Mouse (Mus musculus) lung, postnatal 36 days (tissue): ENCODE measurements at regions not wholly inside any gene's neighbourhood (a gene's known extent, or its start where the extent isn't known, plus 50 kb on each side); places are given as distances from the start of the nearest gene placed in this dataset.

Experiments used
- DNase-seq: peaks from one replicate; pipeline ENCODE4 v3.0.0; 2022; ENCODE audit warnings: mixed read lengths

DNA sequence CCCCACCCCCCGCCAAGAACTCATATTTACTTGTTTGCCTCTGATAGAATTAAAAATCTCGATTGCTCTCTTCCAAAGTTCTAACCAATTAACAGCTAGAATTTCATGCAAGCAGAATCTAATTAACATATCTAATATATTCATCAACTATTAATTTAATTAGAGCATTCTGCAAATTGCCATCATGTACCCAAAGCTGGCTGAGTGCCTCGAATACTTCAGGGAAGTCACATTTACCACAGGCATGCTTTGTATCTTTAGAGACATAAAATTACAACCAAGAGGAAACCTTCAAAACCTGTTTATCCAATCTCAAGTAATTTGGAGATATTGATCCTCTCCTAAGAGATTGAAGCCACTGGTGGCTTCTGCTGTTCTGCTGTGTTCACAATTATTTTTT lies 401.6 kb upstream of the Nmur2 start:
- DNase-seq = no peak

DNA sequence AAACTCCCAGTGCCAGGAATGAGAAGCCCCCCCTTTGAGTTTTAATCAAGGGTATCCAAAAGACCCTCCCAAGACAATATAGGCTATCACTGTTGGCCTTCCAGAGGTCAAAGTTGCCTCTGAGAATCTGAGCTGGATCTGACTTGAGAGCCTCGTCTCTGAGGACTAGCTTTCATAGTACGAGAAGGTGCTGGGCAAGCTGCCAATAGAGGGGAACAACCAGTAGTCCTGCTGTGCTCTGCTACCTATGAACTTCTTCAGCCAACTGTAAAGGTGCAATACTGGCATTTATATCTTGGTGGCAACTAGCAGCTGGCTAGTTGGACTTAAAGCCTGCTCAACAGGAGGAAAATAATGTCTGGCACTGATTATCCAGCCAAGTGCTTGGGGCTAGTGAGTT lies 400.3 kb upstream of the Nmur2 start:
- DNase-seq = no peak

DNA sequence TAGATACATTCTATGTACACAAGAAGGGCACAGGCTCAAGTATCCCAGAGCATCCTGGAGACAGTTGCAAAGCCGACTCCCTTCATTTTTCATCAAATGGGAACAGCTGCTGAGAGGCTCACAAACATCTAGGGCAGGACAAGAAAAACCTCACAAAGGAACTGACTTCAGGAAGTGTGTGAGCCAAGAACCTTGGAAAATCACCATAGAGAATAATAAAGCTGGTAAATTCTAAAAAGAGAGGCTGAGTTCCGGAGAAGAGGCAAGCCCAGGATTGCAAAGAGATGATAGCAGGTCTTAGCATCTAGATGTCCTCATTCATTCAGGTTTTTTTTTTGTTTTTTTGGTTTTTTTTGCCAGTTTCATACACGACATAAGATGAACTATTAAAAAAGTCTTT lies 390.3 kb upstream of the Nmur2 start:
- DNase-seq = no peak

DNA sequence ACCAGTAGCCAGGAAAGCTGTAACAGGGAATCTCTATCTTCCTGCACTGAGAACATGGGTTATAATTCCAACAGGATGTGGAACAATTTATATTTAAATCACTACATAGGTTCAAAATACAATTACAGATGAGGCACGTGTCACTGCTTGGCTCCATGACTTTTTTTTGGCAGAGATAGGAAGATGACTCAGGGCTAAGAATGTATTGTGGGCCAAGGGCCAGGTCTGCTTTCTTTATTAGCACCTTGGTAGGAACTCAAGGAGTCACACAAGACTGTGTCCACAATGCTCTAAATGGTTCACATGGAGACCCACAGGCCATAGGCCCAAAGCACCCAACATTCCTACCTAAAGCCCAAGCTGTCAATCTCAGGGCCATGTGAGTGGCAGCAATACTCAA lies 344.0 kb upstream of the Nmur2 start:
- no peak for DNase-seq

DNA sequence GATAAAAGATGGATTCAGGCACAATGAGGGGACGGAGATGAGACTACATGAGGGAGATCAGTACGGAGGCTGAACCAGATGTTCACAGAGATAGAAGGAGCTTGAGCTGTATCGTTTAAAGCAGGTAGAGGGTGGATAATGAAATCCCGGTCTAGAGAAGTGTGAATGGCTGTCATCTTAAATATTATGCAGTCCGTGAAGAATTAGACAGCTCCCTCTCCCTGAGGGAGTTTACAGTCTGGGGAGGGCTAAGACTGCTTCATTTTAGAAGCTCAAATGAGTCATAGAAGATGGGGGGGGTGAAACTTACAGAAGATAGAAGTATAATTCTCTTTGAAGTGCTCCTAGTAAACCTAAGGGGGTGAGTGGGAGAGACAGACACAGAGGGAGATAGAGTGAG lies 336.7 kb upstream of the Nmur2 start:
- DNase-seq = no peak

DNA sequence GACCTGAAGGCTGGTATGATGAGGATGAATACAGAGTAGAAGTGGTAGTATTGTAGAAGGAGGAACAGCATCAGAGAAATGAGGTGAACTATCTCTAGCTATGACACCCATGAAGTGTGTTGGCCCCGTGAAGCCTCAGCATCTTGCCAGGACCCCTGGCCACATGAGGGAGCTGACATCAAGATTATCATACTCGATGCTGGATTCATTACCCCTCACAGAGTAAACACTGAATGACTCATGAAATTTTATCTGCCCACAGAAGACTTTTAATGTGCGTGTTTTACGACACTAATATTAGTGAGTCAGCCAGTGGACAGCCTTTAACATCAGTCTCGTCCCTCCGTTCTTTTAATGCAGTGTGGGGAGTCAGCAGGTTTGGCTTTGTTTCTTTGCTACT lies 333.5 kb upstream of the Nmur2 start:
- peak; percentile 5 for DNase-seq

DNA sequence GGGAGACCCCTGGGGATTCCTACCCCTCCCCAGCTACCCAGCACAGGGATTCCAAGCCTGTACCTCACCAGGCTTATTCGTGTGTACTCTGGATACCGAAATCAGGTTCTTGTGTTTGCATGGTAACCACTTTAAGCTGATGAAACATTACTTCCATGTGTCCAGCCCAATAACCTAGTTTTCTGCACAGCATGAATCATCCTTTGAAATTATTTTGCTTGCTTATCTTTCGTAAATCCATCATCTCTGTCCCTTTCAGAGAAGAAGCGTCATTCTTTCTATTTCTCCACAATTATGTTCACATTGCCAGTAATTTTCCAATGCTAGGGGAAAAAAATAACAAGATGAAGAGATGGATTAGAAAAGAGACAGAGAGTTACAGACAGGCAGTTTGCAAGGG lies 332.8 kb upstream of the Nmur2 start:
- DNase-seq = no peak

DNA sequence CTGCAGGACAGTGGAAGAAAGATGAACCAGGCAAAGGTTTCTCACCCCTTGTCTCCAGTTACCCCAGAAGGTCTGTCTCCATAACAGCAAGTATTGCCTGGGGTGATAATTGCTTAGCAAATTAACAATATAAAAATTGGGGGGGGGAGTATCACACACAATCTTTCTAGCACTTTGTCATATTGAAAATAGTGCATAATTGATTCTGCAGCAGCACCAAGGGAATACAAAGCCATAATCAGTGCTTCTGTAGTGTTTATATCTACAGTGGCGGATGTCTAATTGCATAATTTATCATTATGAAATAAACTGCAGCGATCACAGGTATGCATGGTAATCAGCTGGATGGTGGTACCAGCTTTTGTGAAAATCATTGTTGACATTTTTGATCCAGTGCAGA lies 316.9 kb upstream of the Nmur2 start:
- DNase-seq = no peak

DNA sequence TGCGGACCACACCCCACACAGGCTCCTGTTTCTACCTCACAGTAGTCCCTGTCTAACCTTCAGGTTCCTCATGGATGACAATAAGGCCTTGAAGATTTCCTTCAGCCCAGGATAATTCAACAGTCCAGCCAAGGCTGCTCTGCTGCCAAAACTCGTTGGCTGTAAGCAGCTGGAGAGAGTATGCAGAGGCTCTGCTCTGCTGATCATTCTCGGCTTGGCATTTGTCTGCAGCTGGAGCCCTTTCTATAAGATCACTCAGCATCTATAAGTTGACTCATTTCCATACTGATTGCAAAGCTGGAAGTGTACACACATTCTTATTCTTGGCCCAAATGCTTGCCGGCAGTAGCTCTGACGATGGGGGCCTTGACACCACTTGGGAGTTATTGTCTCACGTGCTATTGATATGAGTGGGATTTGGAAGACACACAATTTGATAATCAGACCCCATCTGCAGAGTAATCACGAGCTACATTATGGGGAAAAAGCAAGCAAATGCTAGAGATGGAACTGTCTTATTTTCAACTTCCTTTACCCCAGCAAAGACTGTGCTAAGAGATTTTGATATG lies 311.1 kb upstream of the Nmur2 start:
- DNase-seq = peak; percentile 8

DNA sequence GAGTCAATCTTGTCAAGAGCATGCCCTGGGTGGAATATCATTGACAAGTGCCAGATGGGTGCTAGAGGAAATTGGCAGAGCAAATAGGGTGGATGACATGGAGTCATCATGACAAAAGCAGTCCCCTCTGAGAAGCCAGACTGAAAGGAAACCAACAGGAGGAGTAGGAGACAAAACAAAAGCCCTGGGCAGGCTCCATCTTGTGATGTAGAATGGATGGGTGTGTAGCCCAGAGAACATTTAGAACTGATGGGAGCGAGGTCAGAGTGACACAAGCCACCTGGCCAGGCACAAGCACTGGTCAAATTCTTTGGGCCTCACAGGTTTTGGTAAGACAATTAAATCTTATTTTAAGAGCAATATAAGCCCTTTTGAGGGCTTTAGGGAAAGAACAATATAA lies 310.4 kb upstream of the Nmur2 start:
- DNase-seq = peak; percentile 28

DNA sequence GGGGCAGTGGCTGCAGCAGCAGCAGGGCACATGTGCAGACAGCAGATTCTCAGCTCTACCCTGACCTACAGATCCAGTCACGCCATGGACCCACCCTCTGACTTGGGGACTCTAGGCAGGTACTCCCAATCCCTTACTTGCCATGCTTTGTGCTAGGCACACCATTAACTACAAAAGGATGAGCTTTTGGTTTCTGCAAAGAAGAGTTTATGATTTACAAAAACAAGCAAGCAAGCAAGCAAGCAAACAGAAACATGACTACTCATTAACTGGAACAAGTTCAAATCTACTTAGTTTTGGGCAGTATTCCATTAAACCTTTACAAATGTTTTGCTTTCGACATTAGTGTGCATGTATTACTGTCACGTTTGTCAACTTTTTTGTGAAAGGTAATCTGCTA lies 309.0 kb upstream of the Nmur2 start:
- no peak for DNase-seq

DNA sequence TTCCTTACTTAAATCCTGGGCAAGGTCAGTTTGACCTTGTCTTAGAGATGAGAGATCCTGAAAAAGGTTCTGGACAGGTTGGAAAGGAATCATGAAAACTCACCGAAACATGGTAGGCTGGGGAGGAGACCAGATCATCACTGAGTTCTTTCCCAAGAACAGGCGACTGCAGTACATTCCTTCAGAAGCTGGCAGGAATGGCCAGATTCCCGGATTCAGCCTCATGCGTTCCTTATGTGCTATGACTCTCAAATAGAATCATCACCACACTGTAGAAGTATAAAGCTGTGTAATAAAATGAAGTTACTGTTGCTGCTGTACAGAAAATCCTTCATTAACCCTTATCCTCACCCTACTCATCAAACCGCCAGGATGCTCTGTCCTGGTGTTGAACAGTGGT lies 307.6 kb upstream of the Nmur2 start:
- DNase-seq = no peak

DNA sequence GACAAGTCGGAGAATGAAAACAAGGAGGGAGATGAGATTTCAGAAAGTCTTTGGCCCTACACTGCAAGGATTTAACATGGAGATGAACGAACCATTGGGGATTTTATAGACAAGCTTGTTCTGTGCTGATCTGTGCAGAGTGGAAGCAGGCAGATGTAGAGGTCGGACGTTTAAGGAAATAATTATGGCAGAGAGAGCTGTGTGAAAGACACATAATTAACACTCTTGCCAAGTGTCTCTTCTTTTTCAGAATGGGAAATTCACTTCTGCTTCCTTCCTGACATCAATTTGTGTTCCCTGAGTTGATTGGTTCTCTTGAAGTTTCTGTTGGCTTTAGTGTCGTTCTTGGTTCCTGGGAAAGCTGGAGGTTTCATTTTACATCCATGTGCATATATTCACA lies 302.3 kb upstream of the Nmur2 start:
- no peak for DNase-seq

DNA sequence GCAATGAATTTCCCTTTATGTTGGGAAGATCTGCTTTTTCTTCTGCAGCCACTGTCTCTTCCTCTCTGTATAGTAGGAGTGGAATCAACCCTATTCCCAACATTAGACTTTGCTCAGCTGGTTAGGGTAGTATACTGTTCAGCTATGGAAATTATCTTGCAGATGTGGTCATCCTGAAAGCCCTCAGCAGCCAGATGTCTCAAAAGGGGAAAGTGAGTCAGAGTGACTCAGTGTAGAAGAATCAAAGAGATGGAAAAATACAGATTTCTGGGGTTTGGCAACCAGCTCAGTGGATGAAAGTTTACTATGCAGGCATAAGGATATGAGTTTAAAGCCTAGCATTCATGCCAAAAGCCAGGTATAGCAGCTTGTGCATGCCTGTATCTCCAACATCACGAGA lies 300.9 kb upstream of the Nmur2 start:
- no peak for DNase-seq

DNA sequence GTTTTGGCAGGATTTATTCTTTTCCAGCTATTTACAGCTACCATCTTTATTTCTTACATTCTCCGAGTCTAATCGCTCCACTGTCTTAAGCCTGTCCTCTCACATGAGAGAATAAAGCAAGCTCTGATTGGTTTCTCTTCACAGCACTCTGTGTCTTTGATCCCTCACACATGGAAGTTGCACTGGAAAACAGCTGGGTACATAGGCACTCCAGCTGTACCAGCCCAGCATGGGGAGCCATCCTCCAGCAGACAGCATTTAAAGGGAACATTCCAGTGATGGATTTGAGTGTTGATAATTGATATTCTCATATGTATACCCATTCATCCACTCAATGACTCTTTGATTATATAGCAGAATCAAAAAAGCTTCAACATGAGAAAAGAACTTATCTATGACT lies 300.2 kb upstream of the Nmur2 start:
- DNase-seq = no peak

DNA sequence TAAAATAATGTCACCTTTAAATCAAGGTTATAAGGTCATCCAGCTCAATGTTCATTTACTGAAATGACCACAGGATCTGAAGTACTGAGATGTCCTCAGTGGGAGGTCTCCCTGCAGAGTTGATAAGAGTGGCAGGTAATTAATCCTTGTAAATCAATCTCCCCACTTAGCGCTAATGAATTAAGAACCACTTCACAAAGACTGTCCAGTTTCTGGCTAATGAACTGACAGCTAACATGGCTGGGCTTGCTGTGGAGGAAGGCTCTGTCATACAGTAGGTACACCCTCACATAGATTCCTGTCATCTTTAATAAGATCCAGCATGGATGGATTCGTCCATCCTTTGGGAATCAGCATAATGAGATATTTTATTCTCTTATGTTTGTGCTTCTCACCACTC lies 297.7 kb upstream of the Nmur2 start:
- DNase-seq = no peak

DNA sequence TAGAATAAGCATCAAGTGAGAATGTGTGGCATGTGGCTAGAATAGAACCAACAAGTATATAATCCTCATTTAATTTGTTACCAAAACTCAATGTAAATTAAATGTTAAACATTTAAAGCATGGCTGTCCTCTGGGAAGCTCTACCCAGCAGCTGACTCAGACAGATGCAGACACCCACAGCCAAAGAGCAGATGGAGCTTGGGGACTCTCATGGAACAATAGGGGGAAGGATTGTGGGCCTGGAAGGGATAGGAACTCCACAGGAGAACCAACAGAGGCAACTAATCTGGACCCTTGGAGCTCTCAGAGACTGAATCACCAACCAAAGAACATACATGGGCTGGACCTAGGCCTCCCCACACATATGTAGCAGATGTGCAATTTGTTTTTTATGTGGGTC lies 295.1 kb upstream of the Nmur2 start:
- DNase-seq = no peak

DNA sequence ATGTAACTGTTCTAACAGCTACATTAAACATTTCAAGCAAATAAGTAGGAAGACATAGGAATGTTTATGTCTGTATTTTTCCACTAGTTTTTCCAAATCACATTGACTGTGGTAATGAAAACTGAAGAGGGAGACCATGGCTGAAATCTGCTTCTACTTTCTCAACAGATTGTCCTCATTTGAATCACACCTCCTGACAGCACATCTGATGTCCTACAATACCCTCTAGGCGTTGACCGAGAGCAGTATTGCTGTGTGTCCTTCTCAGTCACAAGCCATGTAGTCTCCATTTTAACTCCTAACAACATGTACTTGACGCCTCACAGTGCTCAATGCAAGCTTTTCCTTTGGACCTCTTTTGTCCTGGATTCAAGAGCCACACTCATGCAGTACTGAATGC lies 279.5 kb upstream of the Nmur2 start:
- peak; percentile 20 for DNase-seq

DNA sequence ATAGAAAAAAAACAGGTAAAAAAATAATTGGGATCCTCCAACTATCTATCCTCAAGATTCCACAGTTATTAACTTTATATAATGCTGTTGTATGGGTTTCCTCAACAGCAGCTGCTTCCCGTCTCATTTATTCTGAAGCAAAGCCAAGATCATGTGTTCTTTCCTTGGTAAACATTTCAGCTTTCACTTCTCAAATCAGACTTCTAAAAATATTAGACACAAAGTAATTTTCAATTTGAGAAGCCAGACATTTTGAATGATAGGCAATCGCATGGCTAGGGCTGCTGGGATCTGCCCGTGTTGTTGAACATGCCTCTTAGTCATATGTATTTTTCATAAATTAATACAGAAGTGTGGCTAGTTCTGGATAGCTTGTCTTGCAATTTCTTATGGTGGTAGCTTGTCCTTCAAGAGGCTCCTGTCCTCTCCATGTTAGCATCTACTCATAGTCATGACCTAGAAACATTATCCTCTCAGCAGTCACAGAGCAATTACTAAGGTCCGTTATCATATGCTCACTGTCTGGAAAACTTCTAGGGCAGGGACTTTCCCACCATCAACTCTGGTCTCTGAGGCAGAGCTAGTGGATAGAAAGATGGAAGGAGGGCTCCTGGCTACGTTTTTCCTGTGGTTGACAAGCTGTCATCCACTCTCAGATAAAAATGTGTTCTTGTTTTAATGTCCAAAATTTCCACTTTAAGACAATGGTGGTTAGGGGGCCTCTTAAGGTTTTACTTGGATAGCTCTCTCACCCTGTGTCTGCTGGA lies 274.6 kb upstream of the Nmur2 start:
- peak; percentile 54 for DNase-seq

DNA sequence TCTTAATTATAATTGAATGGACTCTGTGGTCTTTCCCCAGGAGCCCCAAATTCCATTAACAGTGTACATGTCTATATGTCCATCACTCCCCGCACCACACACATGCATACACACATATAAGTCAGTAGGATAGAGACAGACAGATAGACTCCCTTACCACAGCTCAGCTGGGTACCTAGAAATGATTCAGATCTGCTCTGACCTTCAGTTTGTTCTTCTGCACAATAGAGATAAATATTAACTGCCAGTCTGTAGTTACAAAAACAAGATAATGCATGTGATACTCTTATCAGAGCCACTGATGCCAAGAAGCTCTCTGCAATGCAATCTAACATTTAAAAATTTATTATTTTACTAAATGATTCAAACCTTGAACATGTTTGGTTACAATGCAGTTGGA lies 268.7 kb upstream of the Nmur2 start:
- DNase-seq = no peak

DNA sequence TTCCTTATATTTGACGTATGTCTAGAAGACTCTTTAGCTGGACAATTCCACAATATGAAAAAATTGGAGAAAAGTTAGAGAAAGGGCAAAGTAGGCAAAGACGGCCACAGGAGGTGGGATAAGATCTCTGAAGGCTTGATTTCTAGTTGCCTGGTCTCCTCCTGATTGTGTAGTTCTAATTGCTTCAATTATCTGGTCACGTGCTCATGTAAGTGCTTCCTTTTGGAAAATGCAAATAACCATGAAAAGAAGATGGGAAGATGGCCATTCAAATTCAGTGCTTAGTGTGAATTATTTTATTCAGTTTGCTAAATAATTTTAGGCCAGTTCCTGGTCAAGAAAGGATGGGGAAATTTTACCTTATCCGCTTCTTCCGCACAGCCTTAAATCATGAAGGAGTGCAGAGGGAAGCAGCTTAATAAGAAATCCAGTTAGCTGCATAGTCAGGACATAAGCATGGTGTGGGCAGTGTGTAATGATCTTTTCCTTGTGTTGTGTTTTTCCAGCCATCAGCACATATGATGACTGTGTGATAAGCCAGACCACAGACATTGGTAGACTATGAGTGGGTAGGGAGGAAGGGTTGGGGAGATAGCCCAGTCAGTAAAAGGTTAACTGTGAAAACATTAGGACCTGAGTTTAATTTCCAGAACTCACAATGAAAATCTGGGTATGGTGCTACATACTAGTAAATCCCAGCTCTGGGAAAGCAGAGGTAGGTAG lies 267.7 kb upstream of the Nmur2 start:
- DNase-seq = no peak

DNA sequence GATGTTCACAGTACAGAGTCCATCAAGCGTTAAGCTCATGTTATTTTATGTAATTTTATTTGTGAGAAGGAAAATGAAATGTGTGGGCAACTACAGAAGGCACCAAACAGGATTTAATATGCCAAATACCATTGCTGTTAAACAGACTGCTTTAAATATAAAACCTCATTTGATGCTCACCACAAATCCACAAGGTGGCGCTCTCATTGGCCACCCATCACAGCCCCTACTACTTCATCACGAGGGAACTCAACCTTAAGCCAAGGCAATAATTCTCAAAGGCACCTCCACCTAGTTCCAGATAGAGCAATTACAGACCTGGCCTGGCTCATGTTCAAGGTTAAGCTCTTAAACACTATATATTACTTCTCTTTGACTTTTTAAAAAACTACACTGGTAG lies 266.2 kb upstream of the Nmur2 start:
- DNase-seq = no peak

DNA sequence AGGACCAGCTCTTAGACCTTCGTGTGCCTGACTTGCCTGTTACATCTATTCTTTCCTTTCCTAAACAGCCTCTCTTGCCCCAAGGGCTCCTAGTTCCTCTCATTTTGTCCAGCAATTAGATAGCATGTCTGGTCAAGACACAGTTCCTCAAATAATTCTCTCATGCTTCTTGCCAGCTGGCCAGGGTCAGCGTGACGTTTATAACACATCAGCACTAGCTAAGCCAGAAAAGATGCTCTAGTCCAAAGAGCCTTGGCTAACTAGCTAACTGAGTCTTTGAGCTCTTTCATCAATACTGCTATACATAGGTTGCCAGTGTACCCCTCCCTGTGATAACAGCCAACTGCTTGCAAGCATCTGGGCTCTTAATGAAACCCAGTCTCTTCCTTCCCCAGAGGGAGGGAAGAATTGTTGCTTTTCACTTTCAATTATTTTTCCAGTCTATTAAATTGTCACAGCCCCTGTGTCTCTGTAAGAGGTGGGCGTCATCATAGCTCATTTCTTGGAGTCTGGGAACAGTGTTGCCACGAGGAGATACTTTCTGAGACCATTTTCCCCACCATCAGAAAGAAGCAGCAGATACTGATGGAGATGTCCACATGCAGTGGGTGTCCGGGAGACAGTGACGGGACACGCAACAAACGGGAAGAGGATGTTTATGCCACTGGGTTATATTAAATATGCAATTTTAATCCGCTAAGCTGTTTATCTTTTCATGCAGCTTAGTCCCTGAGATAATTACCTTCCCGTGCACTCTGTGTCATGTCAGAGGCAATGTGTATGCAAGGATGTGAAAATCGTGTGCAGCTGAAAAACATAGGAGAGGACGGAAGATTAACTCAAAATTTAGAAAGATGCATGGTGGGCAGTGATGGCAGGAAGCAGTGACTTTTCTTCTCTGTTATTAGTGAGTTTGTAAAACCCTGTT lies 250.1 kb upstream of the Nmur2 start:
- peak; percentile 54 for DNase-seq
